Mouse (Mus musculus) right cerebral cortex, postnatal 10 days (tissue): ENCODE results near the gene Fam149b.

Source experiments
- DNase-seq, 2 experiments: peaks; one replicate each; pipeline ENCODE4 v3.0.0; 2021; ENCODE audit warnings: low spot score in 2 of 2

The Fam149b gene

GRCm38 (mm10) chr14:20389446-20390079, 41.6 kb downstream of the Fam149b start:
- no peak for DNase-seq

- no peak for DNase-seq
Measured at GRCm38 (mm10) chr14:20392326-20392725, 44.4 kb downstream of the Fam149b start.

- DNase-seq: peak; percentile 97
Measured at GRCm38 (mm10) chr14:20393205-20393913, 45.4 kb downstream of the Fam149b start, which contains the start of gene Mrps16. TSS of gene Mrps16 (minus strand) at chr14:20393634.

GRCm38 (mm10) chr14:20397220-20397619, 49.3 kb downstream of the Fam149b start:
- DNase-seq: no peak

GRCm38 (mm10) chr14:20398864-20399263, 50.9 kb downstream of the Fam149b start:
- DNase-seq: no peak

GRCm38 (mm10) chr14:20400071-20400470, 52.1 kb downstream of the Fam149b start:
- DNase-seq: peak in 1 of 2 experiments; percentile 51

GRCm38 (mm10) chr14:20422257-20422656, 74.3 kb downstream of the Fam149b start:
- peak; percentile 31 to 36 for DNase-seq

- DNase-seq: no peak
Measured at GRCm38 (mm10) chr14:20423046-20423445, 75.1 kb downstream of the Fam149b start.

GRCm38 (mm10) chr14:20428593-20428992, 80.6 kb downstream of the Fam149b start:
- no peak for DNase-seq

GRCm38 (mm10) chr14:20429833-20430232, 81.9 kb downstream of the Fam149b start:
- no peak for DNase-seq

GRCm38 (mm10) chr14:20431726-20432125, 83.8 kb downstream of the Fam149b start:
- no peak for DNase-seq

GRCm38 (mm10) chr14:20432420-20432819, 84.5 kb downstream of the Fam149b start:
- DNase-seq: no peak
